Mouse (Mus musculus) kidney, postnatal 36 days (tissue): ENCODE results near the gene Zfp493.
A peak's percentile ranks its signal among the peaks of the same experiment; 100 is the strongest.
"Not testable (repeated sequence)": the region's sequence is repeated elsewhere in the genome, so short reads cannot be mapped to it uniquely, and the experiment has no call there.

Source experiments
- DNase-seq, 2 experiments: peaks; one replicate each; pipeline ENCODE4 v3.0.0; 2021 to 2022; ENCODE audit warnings: mixed read lengths in 2 of 2

The Zfp493 gene

DNA sequence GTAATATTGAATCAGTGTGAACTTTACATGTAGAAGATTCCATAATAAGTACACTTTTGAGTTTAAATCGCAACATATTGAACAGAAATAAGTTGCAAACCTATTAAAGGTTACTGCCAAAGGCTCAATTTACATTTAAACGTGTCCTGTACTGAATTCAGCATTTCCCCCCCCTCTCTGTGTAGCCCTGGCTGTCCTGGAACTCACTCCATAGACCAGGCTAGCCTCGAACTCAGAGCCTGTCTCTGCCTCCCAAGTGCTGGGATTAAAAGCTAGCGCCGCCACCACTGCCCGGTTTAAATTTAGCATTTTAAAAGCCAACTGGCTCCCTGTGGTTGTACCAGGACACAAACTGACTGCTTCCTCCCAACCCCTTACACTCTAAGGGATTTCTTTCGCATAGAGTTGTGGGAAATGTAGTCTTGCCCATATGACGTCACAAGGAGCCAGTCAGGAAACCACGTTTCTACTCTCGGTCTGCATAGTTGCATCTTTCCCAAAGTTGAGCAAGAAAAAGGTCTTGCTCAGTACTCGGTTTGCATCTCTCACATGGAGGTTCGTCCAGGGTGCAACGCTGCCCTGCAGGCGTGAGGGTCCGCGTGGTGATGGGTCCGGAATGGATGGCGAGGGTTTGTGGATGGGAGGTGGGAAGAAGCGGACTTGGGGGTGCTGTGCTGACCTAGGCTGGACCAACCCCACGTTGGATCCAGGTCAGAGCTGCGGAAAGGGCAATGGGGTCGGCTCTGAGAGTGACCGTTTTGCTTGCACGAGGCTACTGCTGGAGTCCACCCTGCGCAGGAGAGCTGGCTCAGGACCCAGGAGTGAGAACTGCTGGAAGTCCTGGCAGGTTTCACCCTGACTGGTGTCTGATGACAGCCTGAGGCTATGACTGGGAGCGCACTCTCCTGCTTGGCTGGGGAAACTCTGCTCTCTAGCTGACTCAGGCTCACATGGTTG, at the start of gene Zfp493:
Zfp493 (plus strand) TSS at position 429 of the 957 bp plus-strand sequence.
- peak; percentile 72 to 87 for DNase-seq

DNA sequence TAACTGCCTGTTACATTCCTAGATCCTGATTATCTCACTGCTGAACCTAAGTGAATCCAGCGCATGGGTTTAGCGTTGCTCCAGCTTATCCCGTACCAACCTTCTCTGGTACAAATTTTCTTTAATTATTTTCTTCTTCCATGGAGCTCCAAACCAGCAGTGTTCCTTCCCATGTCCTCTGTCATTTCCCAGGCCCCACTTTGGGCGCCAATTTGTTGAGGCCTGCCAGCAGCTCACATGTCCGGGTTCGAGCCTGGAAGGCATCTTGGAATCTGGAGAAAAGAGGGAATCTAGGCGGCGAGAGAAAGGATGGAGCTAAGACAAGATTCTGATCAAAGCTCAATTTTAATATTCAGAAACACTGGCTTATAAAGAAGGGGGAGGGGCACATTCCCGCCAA, 45.1 kb upstream of the Zfp493 start:
- not testable (repeated sequence) for DNase-seq

DNA sequence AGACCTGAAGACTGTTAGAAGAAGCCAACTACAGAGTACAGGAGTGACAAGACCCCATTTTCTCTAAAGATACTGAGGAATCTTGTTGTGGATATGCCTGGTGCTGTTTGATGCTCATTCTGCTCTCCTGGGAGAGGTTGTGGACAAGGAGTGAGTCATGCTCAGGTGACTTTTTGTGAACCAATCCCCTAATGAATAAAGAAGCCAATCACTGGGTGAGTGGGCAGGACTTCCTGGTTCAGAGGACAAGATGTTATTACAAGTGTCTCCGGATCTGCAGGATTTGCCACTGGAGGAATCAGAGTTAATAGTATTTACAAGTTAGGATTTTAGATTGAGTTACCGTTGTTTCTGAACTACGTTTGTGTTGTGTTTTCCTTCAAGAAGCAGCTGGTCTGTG, 36.6 kb upstream of the Zfp493 start:
- DNase-seq = no peak

DNA sequence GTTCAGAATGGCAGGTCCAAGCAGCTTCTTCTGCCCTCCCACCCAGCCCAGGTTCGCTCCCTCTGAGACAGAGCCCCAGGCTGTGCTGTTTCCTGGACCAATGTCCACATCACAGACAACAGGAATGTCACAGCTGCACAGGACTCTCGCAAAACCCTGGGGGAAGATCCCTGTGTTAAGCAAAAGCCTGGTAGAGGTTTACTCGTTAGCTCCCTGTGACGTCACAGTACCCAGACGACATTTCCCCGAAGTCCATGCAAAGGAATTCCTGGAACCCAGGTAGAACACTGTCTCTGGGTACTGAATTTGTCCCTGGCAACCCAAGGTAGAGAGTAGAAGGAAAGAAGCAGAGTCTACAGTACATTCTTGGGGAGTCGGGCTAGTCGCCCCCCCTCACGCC, 35.6 kb upstream of the Zfp493 start:
- DNase-seq = no peak

- DNase-seq = peak; percentile 71 to 77
Observed at GRCm38 (mm10) chr13:67754333-67755306, 24.9 kb upstream of the Zfp493 start, which contains the start of gene Zfp85. Zfp85 (minus strand) TSS chr13:67755228.

DNA sequence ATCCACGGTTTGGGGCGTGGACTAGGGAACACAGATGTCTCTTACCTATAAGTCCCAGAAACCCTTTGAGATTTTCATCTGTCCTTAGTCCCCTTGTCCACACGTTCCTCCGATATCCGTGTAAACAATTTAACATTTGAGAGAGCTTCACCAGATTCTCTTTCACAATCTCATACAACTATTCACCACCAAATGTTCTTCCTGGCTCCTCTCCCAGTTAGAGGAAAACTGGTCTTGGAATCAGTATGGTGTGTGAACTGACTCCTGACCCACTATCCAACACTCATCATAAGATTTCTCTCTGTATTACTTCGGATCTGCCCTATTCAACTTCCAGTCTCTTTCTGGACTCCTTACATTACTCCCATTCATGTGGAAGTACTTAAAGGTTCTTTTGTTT, 23.7 kb upstream of the Zfp493 start:
- no peak for DNase-seq

- DNase-seq = no peak
Observed at GRCm38 (mm10) chr13:67759966-67760365, 19.5 kb upstream of the Zfp493 start.

GRCm38 (mm10) chr13:67763031-67763768, 16.3 kb upstream of the Zfp493 start:
- DNase-seq = no peak

DNA sequence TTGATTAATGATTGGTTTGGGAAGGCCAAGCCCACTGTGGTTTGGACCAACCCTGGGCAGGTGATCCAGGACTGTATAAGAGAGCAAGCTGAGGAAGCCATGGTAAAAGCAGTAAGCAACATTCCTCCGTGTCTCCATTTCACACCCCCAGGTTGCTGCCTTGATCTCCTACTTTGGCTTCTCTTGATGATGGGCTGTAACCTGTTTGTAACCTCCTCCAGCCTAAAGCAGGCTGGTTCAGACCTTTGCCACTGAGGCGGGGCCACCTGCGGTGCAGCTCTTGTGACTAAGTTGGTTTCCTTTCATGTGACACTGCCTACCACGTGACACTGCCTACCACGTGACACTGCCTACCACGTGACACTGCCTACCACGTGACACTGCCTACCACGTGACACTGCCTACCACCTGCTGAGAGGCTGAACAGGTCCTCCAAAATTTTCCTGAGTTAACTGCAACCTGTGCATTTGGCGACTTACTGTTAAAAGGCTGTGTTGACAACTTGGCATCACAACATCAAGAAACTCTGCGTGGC, 12.5 kb downstream of the Zfp493 start:
- DNase-seq = no peak

DNA sequence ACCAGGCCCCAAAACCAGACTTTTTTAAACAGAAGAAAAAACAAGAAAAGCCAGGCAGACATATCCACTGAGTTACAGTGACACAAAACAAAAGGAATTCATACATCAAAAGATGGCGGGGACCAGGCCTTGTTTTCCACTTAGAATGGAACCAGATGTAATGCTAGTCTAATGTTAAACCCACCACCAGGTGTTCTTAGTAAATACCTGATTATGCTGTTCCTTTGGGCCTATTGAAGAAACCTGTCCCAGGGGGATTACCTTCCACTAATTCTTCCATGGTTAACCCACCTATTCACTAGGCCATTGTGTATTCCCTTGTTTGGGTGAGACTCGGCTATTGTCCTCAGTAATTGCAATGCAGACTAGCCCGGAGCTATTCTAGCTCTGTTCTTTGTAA, 19.1 kb downstream of the Zfp493 start:
- no peak for DNase-seq

GRCm38 (mm10) chr13:67799151-67799550, 19.7 kb downstream of the Zfp493 start:
- not testable (repeated sequence) for DNase-seq

DNA sequence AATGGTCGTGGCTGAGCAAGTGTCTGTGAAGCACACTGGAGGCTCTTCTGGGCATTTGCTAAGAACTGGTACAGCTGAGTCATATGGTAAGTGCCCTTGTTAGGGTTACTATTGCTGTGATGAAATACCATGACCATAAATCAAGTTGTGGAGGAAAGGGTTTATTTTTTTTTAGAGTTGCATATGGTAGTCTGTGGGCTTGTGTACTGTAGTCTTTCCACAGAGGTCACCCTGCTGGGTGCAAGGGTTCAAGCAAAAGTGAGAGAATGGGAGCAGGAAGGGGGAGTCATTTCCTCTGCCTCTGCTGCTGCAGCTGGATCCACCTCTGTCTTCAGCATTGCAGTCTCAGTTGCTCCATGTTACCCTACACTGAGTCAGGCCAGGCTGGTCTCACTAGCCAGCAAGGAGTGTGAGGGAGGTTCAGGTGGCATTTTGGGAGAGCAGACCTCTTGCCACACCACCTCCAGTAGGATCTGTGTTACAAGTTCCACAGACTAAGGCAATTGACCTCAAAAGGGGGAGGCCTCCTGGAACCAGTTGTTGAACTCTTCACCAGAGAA, 32.2 kb downstream of the Zfp493 start:
- no peak for DNase-seq

DNA sequence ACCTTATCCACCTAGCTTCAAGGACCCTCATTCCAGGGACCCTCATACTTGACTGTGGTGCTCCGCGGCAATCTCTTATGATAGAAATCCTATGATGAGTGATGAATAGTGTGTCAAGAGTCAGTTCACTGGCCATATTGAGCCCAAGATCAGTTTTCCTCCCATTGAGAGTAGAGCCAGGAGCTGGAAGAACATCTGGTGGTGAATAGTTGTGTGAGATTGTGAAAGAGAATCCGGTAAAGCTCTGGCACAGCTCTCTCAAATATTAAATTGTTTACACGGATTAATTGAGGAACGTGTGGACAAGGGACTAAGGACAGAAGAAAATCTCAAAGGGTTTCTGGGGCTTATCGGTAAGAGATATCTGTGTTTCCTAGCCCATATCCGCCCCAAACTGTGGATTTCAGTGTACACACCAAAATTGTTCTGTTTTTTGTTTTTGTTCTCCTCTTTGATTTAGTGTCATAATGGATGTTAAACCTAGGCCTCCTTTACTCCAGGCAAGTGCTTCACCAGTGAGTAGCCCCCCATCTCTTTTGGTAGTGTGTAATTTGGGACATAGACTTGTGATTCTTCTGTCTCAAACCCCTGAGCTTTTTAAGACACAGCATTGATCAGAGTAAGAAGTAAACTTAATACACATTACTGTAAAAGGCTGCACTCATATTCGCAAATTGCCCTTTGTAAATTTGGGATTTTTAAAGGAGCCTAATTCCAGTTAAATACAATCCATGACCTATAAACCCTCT, 33.6 kb downstream of the Zfp493 start:
- DNase-seq = no peak

- peak; percentile 80 to 91 for DNase-seq
Observed at GRCm38 (mm10) chr13:67813710-67814660, 34.5 kb downstream of the Zfp493 start, which contains the start of gene Zfp273. Zfp273 (plus strand) TSS chr13:67813740.

GRCm38 (mm10) chr13:67818636-67819035, 39.1 kb downstream of the Zfp493 start:
- no peak for DNase-seq

GRCm38 (mm10) chr13:67830911-67831336, 51.4 kb downstream of the Zfp493 start, which contains the start of gene Gm10037:
Gm10037 (plus strand) TSS chr13:67831106.
- peak; percentile 73 to 81 for DNase-seq

- DNase-seq = not testable (repeated sequence)
Observed at GRCm38 (mm10) chr13:67833137-67833536, 53.6 kb downstream of the Zfp493 start.
